Mouse (Mus musculus): ENCODE data around the gene Mgst1. TPM values are rescaled to one million over a fixed set of nuclear protein-coding genes. Genes with fewer than 3 reads are reported as not detected.

The Mgst1 gene
- 53.5 and 58.6 TPM in 2 replicates for polyA plus RNA-seq (2015; fragmentation: Nextera tagmentation; extraction: Ambion mirVana)

DNA sequence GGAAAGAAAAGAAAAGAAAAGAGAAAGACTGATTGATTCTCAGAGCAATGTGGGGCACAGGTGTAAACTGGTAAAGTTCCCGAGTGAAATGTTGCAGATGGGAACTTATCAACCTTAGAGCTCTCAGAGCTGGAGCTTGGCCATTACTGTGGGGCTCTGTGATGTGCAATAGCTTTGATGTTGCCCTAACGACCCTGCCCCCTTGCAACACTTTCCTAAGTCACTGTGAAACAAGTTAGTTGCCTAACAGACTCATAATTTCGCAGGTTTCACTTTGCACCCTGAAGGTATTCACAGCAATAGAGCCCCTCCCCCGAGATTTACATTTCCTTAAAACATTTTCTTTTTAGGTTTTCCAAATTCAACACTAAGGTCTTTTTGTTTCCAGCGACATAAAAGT, at the start of gene Mgst1:
Gene Mgst1, plus strand, starts transcription at position 387 of the 400 bp plus-strand sequence.
- Histone ChIP-seq H3K9ac (peak within 1 kb of the TSS; percentile 26), H3K4me1 (peaks cover 14% of the 10 kb centered on the region; the same call in 1 of the 2 replicates), H3K36me3 (replicated peaks) (no peaks in the 10 kb centered on the region), H3K27me3 (replicated peaks) (no peaks in the 10 kb centered on the region), H3K9me3 (no peaks in the 10 kb centered on the region), H3K4me3 (peak within 1 kb of the TSS; percentile 39), H3K27ac (0 out of 2 replicates have a peak within 1 kb of the TSS, but pooled peaks have one; percentile 3), H3K4me2 (peak within 1 kb of the TSS; percentile 73)
- WGBS, result 1% methylated on average over 5 of the region's 5 CpGs
- peak; percentile 62 for ATAC-seq (replicated peaks)

- 89% methylated on average over 7 of the region's 7 CpGs for WGBS
- no peak for ATAC-seq (replicated peaks)
- Histone ChIP-seq H3K36me3 (replicated peaks) (no peaks in the 10 kb centered on the region), H3K27ac (no peak overlapping the region), H3K4me2 (no peak overlapping the region), H3K27me3 (replicated peaks) (no peaks in the 10 kb centered on the region), H3K9me3 (no peaks in the 10 kb centered on the region), H3K9ac (no peak overlapping the region), H3K4me1 (no peaks in the 10 kb centered on the region), H3K4me3 (no peak overlapping the region)
These were observed 47.7 kb upstream of the Mgst1 start for GRCm38 (mm10) chr6:138092432-138092831.

DNA sequence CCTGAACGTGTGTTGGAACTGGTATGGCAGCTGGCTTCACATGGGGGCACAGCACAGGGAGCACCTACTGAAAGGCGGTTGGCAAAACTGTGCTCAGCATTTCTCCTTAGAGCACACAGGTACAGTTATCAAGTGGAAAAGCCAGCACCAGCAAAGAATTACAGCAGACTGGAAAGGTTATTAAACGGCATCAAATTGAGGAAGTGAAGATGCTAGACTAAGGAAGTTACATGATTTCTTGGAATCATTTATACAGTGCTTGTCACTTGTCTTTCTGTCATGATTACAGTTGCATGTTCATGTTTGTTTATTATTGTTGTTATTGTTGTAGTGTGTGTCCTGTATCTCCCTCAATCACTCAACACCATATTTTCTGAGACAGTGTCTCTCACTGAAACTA, 45.1 kb upstream of the Mgst1 start:
- Histone ChIP-seq H3K27me3 (replicated peaks) (no peaks in the 10 kb centered on the region), H3K9me3 (no peaks in the 10 kb centered on the region), H3K4me2 (no peak overlapping the region), H3K27ac (no peak overlapping the region), H3K9ac (no peak overlapping the region), H3K36me3 (replicated peaks) (no peaks in the 10 kb centered on the region), H3K4me3 (no peak overlapping the region), H3K4me1 (no peaks in the 10 kb centered on the region)
- 91% methylated on average over 3 of the region's 3 CpGs for WGBS
- no peak for ATAC-seq (replicated peaks)

DNA sequence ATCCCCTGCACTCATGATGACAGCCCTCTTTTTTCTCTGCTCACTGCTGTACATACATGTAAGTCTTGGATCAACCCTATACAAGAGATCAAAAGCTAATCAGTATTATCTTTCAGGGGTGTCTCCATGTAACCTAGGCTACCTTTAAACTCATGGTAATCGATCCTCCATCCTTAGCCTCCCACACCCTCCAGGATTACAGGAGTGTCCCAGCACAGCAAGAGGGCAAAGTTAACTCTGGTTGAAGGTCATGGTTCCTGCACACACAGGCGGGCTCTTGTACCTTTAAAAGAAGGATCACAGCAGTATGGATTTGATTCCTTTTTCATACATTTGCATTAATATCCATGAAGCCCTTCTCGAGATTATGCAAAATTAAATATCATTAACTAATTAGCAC, 40.5 kb upstream of the Mgst1 start:
- 59% methylated on average over 3 of the region's 3 CpGs for whole genome bisulfite sequencing
- Histone ChIP-seq H3K9ac (no peak overlapping the region), H3K27ac (no peak overlapping the region), H3K4me2 (no peak overlapping the region), H3K9me3 (no peaks in the 10 kb centered on the region), H3K4me1 (no peaks in the 10 kb centered on the region), H3K4me3 (no peak overlapping the region), H3K36me3 (replicated peaks) (no peaks in the 10 kb centered on the region), H3K27me3 (replicated peaks) (no peaks in the 10 kb centered on the region)
- no peak for ATAC-seq (replicated peaks)

- WGBS, result 91% methylated on average over 4 of the region's 4 CpGs
- no peak for ATAC-seq (replicated peaks)
- H3K4me1 ChIP-seq, result no peaks in the 10 kb centered on the region
- H3K27ac ChIP-seq, result no peak overlapping the region
- no peak overlapping the region for H3K4me3 ChIP-seq
- no peaks in the 10 kb centered on the region for H3K9me3 ChIP-seq
- H3K4me2 ChIP-seq, result no peak overlapping the region
- H3K36me3 ChIP-seq (replicated peaks), result no peaks in the 10 kb centered on the region
- no peak overlapping the region for H3K9ac ChIP-seq
- H3K27me3 ChIP-seq (replicated peaks), result no peaks in the 10 kb centered on the region
These were observed 38.3 kb upstream of the Mgst1 start for GRCm38 (mm10) chr6:138101843-138102242.

- ATAC-seq (replicated peaks), result no peak
- Histone ChIP-seq H3K4me3 (no peak overlapping the region), H3K4me1 (no peaks in the 10 kb centered on the region), H3K9ac (no peak overlapping the region), H3K36me3 (replicated peaks) (no peaks in the 10 kb centered on the region), H3K27ac (no peak overlapping the region), H3K4me2 (no peak overlapping the region), H3K9me3 (no peaks in the 10 kb centered on the region), H3K27me3 (replicated peaks) (no peaks in the 10 kb centered on the region)
- WGBS, result 82% methylated on average over 7 of the region's 7 CpGs
These were observed 37.2 kb upstream of the Mgst1 start for GRCm38 (mm10) chr6:138102940-138103339.

DNA sequence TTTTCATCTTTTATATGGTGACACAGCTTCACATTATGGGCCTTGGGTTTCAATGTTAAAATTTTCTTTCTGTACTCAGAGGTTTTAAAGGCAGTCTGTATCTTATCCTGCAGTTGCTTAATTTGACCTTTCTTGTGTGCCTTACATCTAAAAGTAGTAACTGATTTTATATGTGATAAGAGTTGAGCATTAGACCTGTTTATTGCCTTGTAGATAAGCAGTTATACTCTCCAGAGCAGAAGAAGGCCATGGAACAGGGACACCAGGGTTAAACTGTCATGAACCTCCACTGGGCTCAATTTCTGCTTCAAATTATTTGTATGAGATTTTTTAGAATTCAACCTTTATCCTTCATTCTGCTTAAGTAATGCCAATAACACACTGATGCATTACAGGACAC, 35.6 kb upstream of the Mgst1 start:
- no peak overlapping the region for H3K27ac ChIP-seq
- no peaks in the 10 kb centered on the region for H3K9me3 ChIP-seq
- no peak for ATAC-seq (replicated peaks)
- H3K36me3 ChIP-seq (replicated peaks), result no peaks in the 10 kb centered on the region
- H3K4me3 ChIP-seq, result no peak overlapping the region
- H3K4me2 ChIP-seq, result no peak overlapping the region
- no peaks in the 10 kb centered on the region for H3K4me1 ChIP-seq
- H3K27me3 ChIP-seq (replicated peaks), result no peaks in the 10 kb centered on the region
- no peak overlapping the region for H3K9ac ChIP-seq

- no peak overlapping the region for H3K4me3 ChIP-seq
- WGBS, result 81% methylated on average over 3 of the region's 3 CpGs
- H3K36me3 ChIP-seq (replicated peaks), result no peaks in the 10 kb centered on the region
- H3K27me3 ChIP-seq (replicated peaks), result no peaks in the 10 kb centered on the region
- ATAC-seq (replicated peaks), result no peak
- H3K27ac ChIP-seq, result no peak overlapping the region
- H3K4me2 ChIP-seq, result no peak overlapping the region
- H3K9me3 ChIP-seq, result no peaks in the 10 kb centered on the region
- H3K4me1 ChIP-seq, result no peaks in the 10 kb centered on the region
- no peak overlapping the region for H3K9ac ChIP-seq
These were observed 22.6 kb upstream of the Mgst1 start for GRCm38 (mm10) chr6:138117496-138117895.

- Histone ChIP-seq H3K9me3 (no peaks in the 10 kb centered on the region), H3K36me3 (replicated peaks) (no peaks in the 10 kb centered on the region), H3K4me3 (no peak overlapping the region), H3K9ac (no peak overlapping the region), H3K4me1 (no peaks in the 10 kb centered on the region), H3K27ac (no peak overlapping the region), H3K4me2 (no peak overlapping the region), H3K27me3 (replicated peaks) (no peaks in the 10 kb centered on the region)
- no peak for ATAC-seq (replicated peaks)
- 82% methylated on average over 10 of the region's 10 CpGs for WGBS
These were observed 11.5 kb upstream of the Mgst1 start for GRCm38 (mm10) chr6:138128392-138129335.

GRCm38 (mm10) chr6:138130541-138130940, 9.6 kb upstream of the Mgst1 start:
- no peaks in the 10 kb centered on the region for H3K4me1 ChIP-seq
- H3K36me3 ChIP-seq (replicated peaks), result no peaks in the 10 kb centered on the region
- no peak for ATAC-seq (replicated peaks)
- H3K9me3 ChIP-seq, result no peaks in the 10 kb centered on the region
- H3K9ac ChIP-seq, result no peak overlapping the region
- H3K27me3 ChIP-seq (replicated peaks), result no peaks in the 10 kb centered on the region
- H3K4me3 ChIP-seq, result no peak overlapping the region
- WGBS, result 66% methylated on average over 3 of the region's 3 CpGs
- no peak overlapping the region for H3K4me2 ChIP-seq
- no peak overlapping the region for H3K27ac ChIP-seq

GRCm38 (mm10) chr6:138140336-138140735, 220 bp downstream of the Mgst1 start:
- H3K36me3 ChIP-seq (replicated peaks), result no peaks in the 10 kb centered on the region
- peak overlapping the region; percentile 73 for H3K4me2 ChIP-seq
- ATAC-seq (replicated peaks), result peak; percentile 78
- H3K27ac ChIP-seq, result no peak overlapping the region
- peaks cover 14% of the 10 kb centered on the region; the same call in 1 of the 2 replicates for H3K4me1 ChIP-seq
- 1% methylated on average over 16 of the region's 16 CpGs for WGBS
- H3K9ac ChIP-seq, result peak overlapping the region; percentile 26
- H3K9me3 ChIP-seq, result no peaks in the 10 kb centered on the region
- H3K4me3 ChIP-seq, result peak overlapping the region; percentile 39
- no peaks in the 10 kb centered on the region for H3K27me3 ChIP-seq (replicated peaks)

- 58% methylated on average over 4 of the region's 4 CpGs for WGBS
These were observed 1.0 kb downstream of the Mgst1 start for GRCm38 (mm10) chr6:138141111-138141592.

More at GRCm38 (mm10) chr6:138141111-138141592, 1.0 kb downstream of the Mgst1 start:
- H3K4me2 ChIP-seq, result peak overlapping the region; percentile 73
- H3K27me3 ChIP-seq (replicated peaks), result no peaks in the 10 kb centered on the region
- H3K9me3 ChIP-seq, result no peaks in the 10 kb centered on the region
- H3K36me3 ChIP-seq (replicated peaks), result no peaks in the 10 kb centered on the region
- no peak overlapping the region for H3K9ac ChIP-seq
- H3K4me3 ChIP-seq, result 0 out of 2 replicates have a peak overlapping the region, but pooled peaks have one; percentile 39
- H3K27ac ChIP-seq, result 0 out of 2 replicates have a peak overlapping the region, but pooled peaks have one; percentile 3
- ATAC-seq (replicated peaks), result peak; percentile 74
- peaks cover 14% of the 10 kb centered on the region; the same call in 1 of the 2 replicates for H3K4me1 ChIP-seq
